Mouse (Mus musculus) cerebellum, adult 18-20 months (tissue): Measurements from ENCODE around the gene Bfsp2.
A peak's percentile ranks its signal among the peaks of the same experiment; 100 is the strongest.

Source experiments
- DNase-seq, 2 experiments: peaks; one replicate each; pipeline ENCODE4 v3.0.0; 2021

Bfsp2 gene

DNA sequence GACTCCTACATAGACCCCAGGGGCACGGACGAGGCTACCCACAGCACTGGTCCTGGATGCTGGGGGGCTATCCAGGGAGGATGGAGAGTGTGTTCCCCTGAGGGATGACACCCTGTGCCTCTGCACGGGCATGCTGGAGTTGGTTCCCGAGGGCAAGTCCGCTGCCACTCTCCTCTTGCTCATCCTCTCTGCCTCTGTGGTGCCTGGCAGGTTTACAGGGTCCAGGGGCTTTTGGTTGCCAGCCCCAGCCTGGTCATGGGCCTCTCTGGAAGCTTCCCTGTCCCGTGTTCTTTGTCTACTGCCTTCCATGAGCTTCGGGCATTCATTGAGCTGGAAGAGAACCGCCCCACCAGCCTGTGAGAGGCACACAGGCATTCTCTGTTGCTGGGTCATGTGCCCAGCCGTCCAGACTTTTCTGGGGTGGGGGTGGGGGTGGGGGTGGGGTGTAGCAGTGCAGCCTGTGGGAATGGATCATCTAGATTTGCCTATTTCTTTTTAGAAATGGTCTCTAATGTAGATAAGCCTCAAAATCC lies at the start of gene Bfsp2:
Gene Bfsp2 (minus strand): TSS at position 377 of the 533 bp plus-strand sequence.
- no peak for DNase-seq

DNA sequence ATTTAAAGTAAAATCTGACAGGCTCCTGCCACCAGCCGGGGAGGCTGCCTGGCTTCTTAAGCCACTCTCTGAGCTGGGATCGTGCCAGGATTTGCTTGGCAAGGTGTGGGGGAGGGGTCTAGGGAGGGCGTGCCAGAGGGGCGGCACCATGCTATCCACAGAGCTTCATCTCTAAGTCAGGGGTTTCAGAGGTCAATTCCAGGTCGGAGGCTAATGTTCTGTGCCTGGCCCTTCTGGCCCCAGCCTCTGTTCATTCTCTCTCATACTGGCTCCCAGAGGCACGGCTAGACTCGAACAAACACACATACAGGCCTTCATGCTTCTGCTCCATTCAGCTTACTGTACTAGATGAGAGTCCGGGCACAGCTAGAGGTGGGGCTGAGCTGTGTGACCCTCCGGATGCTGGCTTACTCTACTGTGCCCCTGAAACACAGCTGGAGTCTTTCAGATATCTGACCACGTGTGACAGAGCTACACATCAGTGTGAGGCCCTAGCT lies 44.9 kb upstream of the Bfsp2 start:
- DNase-seq = no peak

DNA sequence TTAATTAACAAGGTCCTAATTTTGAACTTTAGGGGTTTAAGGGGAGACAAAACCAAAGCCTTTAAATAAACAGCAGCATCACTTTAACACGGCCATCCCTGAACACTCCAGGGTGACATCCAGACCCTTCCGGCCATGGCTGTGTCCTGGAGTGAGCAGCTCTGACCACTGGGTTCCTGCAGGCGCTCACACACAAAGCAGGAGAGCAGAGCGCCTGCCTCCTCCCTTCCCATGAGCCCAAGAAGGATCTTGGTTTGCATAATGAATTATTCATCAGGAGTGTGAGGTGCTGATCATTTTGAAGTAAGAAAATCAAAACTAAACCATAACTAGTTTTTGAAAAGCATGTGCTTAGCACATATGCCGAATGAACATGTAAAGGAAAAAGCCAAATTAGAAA lies 44.4 kb upstream of the Bfsp2 start:
- no peak for DNase-seq

DNA sequence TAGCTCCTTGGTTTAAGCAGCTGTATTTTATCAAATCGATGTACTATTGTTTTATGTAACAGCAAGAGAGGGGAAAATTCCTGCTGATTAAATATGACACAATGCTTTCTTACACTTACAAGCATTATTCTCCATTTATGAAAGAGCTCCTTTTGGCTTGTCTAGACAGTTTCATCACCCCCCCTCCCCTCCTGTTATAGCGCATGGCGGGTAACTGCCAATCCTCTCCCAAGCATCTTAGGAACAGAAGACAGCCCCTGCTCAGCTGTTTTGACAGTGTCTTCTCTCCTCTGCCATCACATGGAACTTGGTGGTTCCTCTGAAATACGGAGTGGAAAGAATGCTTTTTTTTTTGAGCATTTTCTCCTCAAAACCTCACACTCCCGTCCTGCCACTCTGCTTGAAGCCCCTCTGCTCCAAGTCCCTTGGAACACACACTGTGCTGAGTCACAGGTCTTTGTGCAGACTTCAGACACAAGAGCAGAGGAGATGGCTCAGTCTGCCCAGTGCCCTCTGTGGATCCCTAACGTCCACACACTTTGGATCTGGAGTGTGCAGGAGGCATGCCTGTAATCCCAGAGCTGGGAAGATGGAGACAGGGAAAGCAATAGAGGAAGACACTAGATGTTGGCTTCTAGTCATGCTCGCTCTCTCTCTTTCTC lies 43.7 kb upstream of the Bfsp2 start:
- DNase-seq = no peak

DNA sequence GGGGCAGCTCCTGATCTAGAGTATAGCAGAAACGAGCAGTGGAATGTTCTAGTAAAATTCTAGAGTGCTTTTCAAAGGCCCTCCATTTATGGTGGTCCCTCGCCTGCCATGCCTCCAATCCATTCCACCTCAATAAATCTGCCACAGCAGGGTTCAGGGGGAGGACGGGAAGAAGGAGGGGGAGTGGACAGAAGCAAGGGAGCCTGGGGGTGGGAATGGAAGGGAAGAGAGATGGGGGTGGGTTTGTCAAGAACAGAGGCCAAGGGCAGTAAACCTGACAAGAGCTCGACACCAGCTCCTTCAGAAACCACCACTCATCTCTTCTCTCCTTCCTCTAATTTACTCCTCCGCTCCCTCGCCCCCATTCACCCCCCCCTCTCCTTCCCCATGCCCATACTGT lies 42.8 kb upstream of the Bfsp2 start:
- DNase-seq = no peak

DNA sequence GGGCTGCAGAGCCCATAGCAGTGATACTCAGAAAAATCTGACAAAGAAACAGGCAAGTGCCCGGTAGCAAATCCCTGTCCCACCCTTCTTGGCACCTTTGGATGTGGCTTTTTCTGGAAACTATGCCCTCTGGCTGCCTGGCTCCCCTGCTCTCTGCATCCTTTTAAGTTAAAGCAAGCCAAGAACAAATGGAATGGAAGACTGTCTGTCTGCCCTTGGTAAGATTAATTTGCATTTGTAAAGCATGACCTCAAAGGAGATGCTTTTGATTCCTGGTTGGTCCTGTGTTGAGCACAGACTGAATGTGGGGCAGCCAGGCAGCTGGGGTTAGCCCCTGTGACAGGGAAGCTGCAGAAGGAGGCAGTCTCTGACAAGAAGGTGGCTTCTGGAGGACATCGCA lies 33.7 kb upstream of the Bfsp2 start:
- no peak for DNase-seq

DNA sequence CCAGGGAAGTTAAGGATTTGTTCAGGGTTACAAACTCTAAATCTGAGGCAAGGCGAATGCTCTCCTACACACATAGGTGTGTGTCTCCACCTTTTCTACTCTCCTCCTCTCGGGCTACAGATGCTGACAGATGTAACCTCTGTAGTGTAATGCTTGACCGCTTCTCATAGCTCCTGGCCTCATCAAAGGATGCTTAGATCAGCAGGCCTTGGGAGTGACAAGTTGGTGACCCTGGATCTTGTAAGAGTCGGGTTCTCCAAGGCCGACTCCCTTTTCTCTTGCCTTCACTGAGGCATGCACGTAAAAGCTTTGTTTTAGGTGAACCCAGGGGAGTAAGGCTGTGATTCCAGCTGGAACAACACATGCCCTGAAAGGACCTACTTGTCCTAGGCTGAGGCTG lies 32.0 kb upstream of the Bfsp2 start:
- no peak for DNase-seq

DNA sequence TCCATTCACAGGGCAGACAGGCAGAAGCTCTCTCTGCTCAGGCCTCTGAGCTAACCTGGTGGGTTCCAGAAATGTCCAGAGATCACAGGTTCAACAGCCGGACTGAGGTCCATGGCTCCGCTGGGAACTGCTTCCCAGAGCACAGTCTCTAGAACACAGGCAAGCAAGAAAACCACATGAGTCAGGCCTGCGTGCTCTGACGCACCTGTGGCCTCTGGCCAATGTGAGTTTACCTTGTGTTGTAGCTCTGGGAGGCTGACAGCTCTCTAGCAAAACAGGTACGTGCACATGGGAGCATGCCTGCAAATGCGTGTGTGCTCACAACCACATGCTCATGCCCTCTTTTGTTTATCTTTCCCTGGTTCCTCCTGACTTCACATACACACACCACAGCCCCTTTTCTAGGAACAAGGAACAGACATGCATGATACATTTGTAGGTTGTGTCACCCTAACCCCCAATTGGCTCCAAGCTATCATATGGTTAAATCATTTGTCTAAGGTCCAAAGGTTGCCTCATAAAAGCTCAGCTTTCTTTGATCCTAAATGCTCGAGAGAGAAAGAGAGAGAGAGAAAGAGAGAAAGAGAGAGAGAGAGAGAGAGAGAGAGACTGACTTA lies 26.9 kb upstream of the Bfsp2 start:
- no peak for DNase-seq

DNA sequence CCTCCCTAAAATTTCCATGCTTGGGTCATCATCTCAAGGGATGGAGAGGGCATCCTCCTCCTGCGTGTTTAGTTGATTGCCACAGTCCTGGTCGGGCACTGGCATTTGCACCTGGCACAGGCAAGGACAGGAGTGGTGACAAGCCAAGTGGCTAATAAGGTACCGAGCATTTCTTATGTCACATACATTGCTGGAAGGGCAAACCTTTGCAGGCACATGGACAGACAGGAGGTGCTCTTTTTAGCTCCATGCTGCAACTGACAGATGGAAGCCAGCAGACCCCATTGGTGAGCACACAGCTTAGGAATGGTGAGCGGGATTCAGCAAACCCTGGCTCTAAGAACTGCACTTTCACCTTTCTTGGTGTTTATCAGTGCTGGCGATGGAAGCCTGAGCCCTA lies 24.8 kb upstream of the Bfsp2 start:
- DNase-seq = peak; percentile 69 to 70

DNA sequence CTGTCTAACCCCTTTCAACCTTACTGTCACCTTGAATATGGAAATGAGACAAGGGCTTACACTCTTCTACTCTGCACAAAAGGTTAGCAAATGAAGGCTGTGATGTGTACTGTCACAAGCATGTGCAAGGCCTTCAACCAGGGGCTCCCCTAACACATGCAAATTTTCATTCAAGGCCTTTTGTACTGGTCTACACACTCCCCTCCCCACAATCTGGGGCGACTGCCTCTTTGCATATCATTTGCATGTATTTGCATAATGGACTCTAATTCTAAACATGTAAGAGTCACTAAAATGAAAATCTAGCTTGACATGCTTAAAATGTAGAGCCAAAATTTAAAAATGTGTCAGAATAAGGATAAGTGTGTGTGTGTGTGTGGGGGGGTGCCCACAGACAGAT lies 24.4 kb upstream of the Bfsp2 start:
- DNase-seq = no peak

DNA sequence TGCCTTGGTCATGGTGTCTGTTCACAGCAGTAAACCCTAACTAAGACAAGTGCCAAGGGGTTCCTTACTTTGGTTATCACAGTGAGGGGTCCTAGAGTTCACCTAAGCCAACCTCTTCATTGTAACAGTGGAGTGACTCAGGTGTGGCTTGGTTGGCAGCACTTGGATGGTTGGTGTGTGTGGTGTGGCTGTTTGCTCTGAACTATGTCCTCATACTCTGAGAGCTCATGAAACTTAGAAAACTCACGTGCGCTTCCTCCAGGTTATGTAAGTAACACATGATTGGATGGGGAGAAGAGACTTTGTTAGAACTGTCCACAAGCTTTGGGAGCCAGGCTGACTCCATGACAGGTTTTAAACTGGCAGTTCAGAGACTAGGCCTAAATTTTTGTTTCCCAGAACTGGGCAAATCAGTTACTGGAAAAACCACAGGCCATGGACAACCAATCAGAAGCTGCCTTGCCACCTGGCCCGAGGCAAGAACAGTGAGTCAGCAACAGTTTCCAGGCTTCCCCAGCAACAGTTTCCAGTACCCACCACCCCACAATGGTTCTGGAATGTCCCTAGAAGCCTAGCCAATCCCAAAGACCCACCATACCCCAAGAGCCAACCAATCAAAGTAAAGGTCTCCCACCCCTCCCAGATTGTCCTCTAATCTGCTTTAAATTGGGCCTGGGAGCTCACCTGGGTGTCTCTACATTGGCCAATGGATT lies 23.5 kb upstream of the Bfsp2 start:
- DNase-seq = no peak

DNA sequence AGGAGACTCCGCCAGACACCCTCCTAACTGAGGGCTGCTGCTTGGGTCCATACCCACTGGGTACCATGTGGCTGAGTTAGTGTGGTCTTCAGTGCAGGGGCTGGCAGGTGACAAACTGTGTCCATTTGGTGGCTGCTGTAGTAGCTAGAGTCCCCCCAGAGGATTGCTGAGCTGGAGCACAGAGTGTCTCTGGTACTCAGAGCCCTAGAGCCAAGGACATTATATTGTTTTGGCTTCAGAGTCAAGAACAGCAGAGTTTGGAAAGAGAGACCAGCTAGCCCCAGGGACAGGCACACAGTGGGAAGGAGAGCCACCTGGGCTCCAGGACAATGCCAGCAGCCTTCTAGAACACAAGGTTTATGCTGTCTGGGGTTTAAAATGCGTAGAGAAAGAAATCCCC lies 22.4 kb upstream of the Bfsp2 start:
- DNase-seq = peak; percentile 56 to 60

DNA sequence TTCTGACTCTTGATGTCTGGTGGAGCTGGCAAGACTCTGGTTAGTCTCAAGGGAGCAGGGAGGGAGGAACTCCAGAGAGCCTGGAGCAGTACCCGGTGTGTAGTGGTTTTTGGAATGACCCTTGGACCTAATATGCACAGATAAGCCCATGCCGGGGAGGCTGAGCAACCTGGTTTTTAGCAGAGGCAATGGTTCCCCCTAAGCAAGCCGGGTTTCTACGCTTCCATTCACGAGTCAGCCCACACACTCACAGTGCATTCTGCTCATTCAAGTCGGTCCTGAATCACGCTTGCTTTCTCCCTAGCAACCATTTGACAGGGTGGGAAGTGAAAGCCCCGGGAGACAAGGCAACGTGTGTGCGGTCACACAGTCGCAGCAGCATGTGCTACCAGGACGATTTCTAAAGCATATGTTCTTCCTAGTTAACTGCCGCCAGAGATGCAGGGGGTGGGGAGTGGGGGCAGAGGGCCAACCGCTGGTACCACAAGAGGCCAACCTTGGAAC lies 21.7 kb upstream of the Bfsp2 start:
- DNase-seq = peak; percentile 37 to 57

DNA sequence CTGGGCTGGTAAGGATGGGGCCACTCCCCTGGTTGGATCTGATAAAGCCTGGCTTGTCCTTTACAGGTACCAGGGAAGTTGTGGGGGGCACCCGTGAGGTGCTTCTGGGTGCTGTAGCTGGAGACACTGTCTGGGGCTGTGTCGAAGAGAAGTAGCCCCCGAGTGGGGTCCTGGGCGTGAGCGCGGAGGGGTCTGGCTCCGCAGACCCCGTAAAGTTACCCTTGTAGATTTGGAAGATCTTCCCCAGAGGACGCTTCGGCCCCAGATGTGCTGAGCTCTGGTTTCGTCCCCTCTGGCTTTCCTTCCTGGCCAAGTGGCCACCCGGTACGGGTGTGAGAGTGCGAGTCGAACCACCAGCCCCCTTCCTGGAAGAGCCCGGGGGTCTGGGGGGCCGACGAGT lies 19.1 kb upstream of the Bfsp2 start:
- DNase-seq = no peak

DNA sequence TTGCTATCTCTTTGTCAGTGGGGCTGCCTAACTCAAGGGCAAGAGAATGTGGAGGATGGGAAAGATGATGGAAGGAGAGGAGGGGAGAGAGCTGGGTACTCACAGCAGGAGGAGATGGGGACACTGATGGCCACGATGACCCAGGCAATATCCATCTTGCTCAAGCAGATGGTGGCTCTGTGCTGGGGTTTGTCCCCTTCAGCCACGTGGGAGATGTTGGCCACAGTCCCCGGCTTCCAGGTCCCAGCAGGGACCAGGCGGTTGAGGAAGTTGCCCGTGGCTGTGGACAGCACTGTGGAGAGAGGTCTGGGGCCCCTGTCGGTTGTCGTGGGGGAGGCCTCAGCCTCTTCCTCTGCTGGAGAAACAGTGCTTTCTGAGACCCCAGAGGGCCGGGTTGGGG lies 18.5 kb upstream of the Bfsp2 start:
- DNase-seq = peak; percentile 74 to 75

DNA sequence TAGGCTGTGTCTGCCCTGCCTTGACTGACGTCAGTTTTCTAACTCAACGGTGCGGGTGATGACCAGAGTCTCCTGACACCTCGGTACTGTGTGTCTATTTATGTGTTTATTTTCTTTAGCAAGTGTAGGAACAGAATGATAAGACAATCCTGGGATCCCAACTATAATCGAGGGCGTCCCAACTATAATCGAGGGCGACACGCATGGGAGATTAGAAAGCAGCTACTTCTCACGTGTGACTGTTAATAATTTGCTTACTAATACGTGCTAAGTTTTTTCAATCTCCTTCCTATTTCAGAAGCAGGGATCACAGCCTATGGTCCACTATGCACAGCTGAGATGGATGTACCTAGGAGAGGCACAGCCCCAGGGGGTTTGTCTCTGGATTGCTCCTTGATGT lies 15.2 kb upstream of the Bfsp2 start:
- no peak for DNase-seq

DNA sequence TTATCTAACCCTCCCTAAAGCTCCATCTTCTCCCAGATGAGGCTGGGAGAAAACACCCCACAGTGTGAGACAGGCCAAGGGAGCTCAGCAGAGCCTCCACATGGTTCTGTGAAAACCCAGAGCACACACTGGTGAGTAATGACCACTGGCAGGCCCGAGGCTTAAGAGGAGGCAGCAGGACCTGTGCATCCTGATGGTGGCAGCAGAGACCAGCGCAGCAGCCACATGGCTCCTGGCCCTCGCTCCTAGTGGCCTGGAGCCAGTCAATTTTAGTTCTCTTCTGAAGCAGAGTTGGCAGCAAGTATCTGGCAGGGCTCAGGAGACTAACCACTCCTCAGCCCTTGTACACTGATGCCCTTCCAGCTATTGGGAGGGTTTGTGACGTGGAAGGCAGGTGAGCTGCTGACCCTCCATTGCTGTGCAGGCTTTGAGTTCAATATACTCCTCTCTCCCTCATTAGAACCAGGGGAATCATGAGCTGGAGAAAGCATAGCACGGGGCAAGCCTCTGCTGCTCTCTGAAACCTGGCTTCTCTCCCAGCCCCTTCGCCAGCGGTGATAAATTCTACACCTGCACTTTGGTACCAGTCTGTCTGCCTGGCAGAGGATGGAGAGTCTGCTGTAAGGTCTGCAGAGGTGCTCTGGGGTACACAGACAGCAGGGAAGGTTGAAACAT lies 14.3 kb upstream of the Bfsp2 start:
- peak; percentile 94 for DNase-seq

DNA sequence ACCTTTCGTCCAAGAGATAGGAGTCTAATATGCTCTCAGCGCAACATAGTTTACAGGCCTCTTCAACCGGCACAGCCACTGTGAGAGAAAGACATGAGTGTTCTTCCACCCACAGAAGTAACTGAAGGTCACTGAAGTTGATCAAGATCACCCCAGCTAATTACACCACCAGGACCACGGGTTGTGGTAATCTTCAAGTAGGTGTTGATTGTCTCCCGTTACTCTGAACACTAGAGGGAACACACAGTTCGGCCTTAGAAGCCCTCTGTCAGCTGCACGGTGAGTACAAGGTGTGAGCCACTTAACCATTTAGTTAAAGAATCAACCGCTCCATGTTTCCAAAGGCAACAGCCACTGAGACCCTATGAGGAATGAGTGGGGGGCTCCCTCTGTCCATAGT lies 11.8 kb upstream of the Bfsp2 start:
- no peak for DNase-seq

DNA sequence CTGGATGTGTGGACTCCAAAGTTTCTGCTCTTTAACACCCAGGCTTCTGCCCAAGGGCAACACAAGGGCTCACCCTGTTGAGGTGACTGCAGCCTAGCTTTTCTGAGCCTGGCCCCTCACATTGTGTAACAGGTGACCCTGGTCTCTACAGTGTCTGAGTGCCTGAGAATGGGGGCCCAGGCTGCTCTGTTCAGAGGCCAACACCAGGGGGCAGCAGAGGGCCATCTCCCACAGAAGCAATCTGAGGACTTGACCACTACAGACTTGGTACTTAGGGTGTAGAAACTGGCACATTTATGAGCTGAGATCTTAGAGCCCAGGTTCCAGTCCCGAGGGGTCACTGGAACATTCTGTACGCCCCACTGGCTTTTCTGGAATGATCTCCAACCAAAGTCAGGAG lies 10.2 kb upstream of the Bfsp2 start:
- peak; percentile 83 to 92 for DNase-seq

DNA sequence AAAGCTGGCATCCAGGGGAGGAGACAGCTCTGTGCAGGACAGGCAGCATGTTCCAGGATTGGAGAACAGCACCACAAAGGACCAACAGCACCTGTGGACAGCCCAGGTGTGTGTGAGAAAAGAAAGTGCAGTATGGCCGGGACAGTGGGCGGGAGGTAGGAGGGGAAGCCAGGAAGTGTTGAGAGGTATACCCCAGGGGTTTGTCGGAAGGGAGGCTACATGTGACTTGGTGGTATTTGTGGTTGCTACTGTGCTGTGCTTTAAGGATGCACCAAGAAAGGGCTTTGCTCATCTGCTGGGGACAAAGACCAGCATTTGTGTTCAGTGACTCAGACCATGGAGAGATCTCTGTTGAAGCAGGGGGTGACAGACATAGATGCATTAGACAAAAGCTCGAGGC lies 9.7 kb upstream of the Bfsp2 start:
- no peak for DNase-seq

DNA sequence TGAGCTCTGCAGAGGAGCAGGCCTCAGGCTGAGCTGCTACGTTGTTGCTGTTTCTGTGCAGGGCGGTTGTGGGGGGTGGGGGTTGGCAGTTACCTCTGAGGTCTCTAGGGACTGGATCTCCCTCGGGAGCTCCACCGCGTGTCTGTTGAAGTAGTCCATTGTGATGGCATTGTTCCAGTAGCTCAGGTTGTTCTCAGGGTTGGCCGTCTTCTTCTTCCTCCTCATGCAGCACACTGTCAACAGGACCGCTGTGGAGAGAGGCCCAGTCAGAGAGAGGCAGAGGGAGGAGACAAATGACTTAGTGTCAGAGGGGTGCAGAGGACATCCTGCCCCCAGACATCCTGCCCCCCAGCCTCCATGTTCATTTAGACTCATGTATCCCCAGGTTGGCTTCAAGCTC lies 8.9 kb upstream of the Bfsp2 start:
- DNase-seq = no peak

DNA sequence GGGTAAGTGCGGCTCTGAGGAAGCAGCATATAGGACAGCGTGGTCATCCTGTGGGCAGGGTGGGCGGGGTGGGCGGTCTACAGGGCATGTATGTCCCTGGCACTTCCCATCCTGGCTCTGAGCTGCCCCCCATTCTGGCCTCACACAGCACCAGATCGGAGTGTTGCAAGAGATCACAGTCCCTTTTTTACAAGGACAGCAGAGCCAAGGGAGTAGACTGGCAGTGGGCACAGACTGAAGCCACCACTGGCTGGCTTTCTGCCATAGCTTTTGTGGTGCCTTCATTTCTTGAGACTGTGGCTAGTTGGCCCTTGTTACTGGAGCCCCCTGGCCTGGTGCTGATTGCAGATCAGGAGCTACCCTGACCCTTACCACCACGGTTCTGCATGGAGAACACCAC lies 6.0 kb upstream of the Bfsp2 start:
- DNase-seq = no peak

DNA sequence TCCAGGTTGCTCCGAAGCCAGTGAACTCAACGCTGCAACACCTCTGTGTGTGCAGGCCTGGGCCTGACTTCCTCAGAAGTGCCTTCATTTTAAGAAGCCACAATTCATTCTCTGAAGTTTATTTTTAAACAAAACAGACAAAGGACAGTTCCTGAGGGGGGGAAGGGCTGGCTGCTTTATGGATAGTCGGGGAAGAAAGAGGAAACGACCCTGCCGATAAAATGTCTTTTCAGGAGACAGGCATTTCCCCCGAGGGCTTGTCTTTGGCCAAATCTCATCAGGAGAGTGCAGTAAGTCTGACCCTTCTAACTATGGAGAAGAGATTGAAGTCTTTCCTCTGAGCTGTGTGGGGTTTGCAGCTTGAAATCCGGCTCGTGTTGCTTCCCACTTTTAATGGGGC lies 5.4 kb upstream of the Bfsp2 start:
- DNase-seq = no peak
